Mouse (Mus musculus) CH12.LX (cell line): ENCODE data around the gene Raf1. TPM values are rescaled to one million over a fixed set of nuclear protein-coding genes. Genes with fewer than 3 reads are reported as not detected.

Experiments used
- DNase-seq: peaks from one replicate; pipeline ENCODE4 v3.0.0-alpha.2; 2013; ENCODE audit errors: extremely low read depth
- H3K27ac ChIP-seq: 2 replicates; pipeline ENCODE4 v1.5.1; 2012; ENCODE audit warnings: low read depth, mild to moderate bottlenecking, control low read depth, moderate library complexity; ENCODE audit not compliant: insufficient read depth
- H3K27me3 ChIP-seq: replicated peaks from 2 replicates; pipeline ENCODE3; 2012; ENCODE audit warnings: inconsistent platforms
- H3K36me3 ChIP-seq, 2 experiments: replicated peaks in 1 of 2; 2 replicates each; pipeline versions ENCODE3 to v1.6.1; 2012; ENCODE audit warnings: inconsistent platforms in 1 of 2, low read length in 1 of 2, mild to moderate bottlenecking in 1 of 2, mixed read lengths in 1 of 2, moderate library complexity in 1 of 2; ENCODE audit not compliant: control insufficient read depth in 1 of 2, insufficient read depth in 1 of 2
- H3K4me1 ChIP-seq, 2 experiments: 2 replicates each; pipeline ENCODE4 v1.6.1; 2012; ENCODE audit warnings: inconsistent platforms in 1 of 2, moderate library complexity in 1 of 2; ENCODE audit not compliant: insufficient read depth in 2 of 2, control insufficient read depth in 1 of 2
- H3K4me2 ChIP-seq: 2 replicates; pipeline ENCODE4 v1.6.1; 2012; ENCODE audit warnings: low read depth, mild to moderate bottlenecking, control low read depth; ENCODE audit not compliant: poor library complexity, insufficient read depth, severe bottlenecking
- H3K4me3 ChIP-seq, 3 experiments: fragments of 150-350 bp in 1 of 3; sonication (generic) in 1 of 3; replicated peaks in 1 of 3; 2 replicates each; pipeline versions ENCODE3 to v1.5.1; 2011 to 2012; ENCODE audit warnings: low read depth in 2 of 3, low read length in 2 of 3, mild to moderate bottlenecking in 2 of 3, moderate library complexity in 2 of 3, control low read depth in 1 of 3, improper control_type of control experiment in 1 of 3, inconsistent platforms in 1 of 3, mixed read lengths in 1 of 3; ENCODE audit not compliant: poor library complexity in 1 of 3
- H3K79me2 ChIP-seq: replicated peaks from 2 replicates; pipeline ENCODE4 v1.6.1; 2012; ENCODE audit warnings: mild to moderate bottlenecking, moderate library complexity; ENCODE audit not compliant: control insufficient read depth, poor library complexity, insufficient read depth, severe bottlenecking; ENCODE audit errors: extremely low read depth
- H3K9ac ChIP-seq: 2 replicates; pipeline ENCODE4 v1.6.1; 2012; ENCODE audit warnings: low read depth, mild to moderate bottlenecking, control low read depth, moderate library complexity; ENCODE audit not compliant: insufficient read depth
- H3K9me3 ChIP-seq: replicated peaks from 2 replicates; pipeline ENCODE3; 2012; ENCODE audit warnings: low read length, inconsistent platforms, mixed read lengths
- BHLHE40 ChIP-seq: IDR thresholded peaks from 2 replicates; pipeline ENCODE4 v1.6.1; 2011; ENCODE audit warnings: mild to moderate bottlenecking, low read depth, low read length, improper control_type of control experiment
- CTCF ChIP-seq, 2 experiments: IDR thresholded peaks in 1 of 2; conservative IDR thresholded peaks in 1 of 2; 2 replicates each; pipeline ENCODE4 v1.5.1; 2011 to 2012; ENCODE audit warnings: low read depth in 2 of 2, low read length in 2 of 2, improper control_type of control experiment in 1 of 2, inconsistent platforms in 1 of 2, mild to moderate bottlenecking in 1 of 2, moderate library complexity in 1 of 2
- ELF1 ChIP-seq: IDR thresholded peaks from 2 replicates; pipeline ENCODE4 v1.6.1; 2014; ENCODE audit warnings: low read depth, mild to moderate bottlenecking, inconsistent platforms, low read length, improper control_type of control experiment
- EP300 ChIP-seq: IDR thresholded peaks from 2 replicates; pipeline ENCODE4 v1.6.1; 2011; ENCODE audit warnings: low read length, improper control_type of control experiment
- ETS1 ChIP-seq: conservative IDR thresholded peaks from 2 replicates; pipeline ENCODE4 v1.6.1; 2012; ENCODE audit warnings: low read depth, mild to moderate bottlenecking, inconsistent platforms, low read length, improper control_type of control experiment, moderate library complexity
- GABPA ChIP-seq: IDR thresholded peaks from 2 replicates; pipeline ENCODE4 v1.6.1; 2012; ENCODE audit warnings: low read depth, low read length, improper control_type of control experiment, inconsistent platforms; ENCODE audit not compliant: insufficient replicate concordance
- HCFC1 ChIP-seq: IDR thresholded peaks from 2 replicates; pipeline ENCODE4 v1.6.1; 2012; ENCODE audit warnings: low read depth, mild to moderate bottlenecking, inconsistent platforms, low read length, improper control_type of control experiment
- IRF4 ChIP-seq: IDR thresholded peaks from 2 replicates; pipeline ENCODE4 v1.6.1; 2014; ENCODE audit warnings: low read depth, mild to moderate bottlenecking, inconsistent platforms, low read length, improper control_type of control experiment
- KAT2A ChIP-seq: IDR thresholded peaks from 2 replicates; pipeline ENCODE4 v1.6.1; 2012; ENCODE audit warnings: low read length, improper control_type of control experiment, inconsistent platforms; ENCODE audit not compliant: insufficient replicate concordance
- MAFK ChIP-seq: IDR thresholded peaks from 2 replicates; pipeline ENCODE4 v1.6.1; 2011; ENCODE audit warnings: low read length, improper control_type of control experiment; ENCODE audit not compliant: insufficient replicate concordance
- MAX ChIP-seq: IDR thresholded peaks from 2 replicates; pipeline ENCODE4 v1.6.1; 2011; ENCODE audit warnings: low read length, improper control_type of control experiment
- MAZ ChIP-seq: IDR thresholded peaks from 2 replicates; pipeline ENCODE4 v1.6.1; 2012; ENCODE audit warnings: low read depth, mild to moderate bottlenecking, inconsistent platforms, low read length, improper control_type of control experiment, moderate library complexity
- MYC ChIP-seq: IDR thresholded peaks from 2 replicates; pipeline ENCODE4 v1.6.1; 2011; ENCODE audit warnings: low read depth, mild to moderate bottlenecking, improper control_type of control experiment, low read length
- NELFE ChIP-seq: IDR thresholded peaks from 2 replicates; pipeline ENCODE4 v1.6.1; 2011; ENCODE audit warnings: low read depth, low read length, improper control_type of control experiment
- NRF1 ChIP-seq: IDR thresholded peaks from 2 replicates; pipeline ENCODE4 v1.6.1; 2014; ENCODE audit warnings: low read depth, mild to moderate bottlenecking, inconsistent platforms, low read length, improper control_type of control experiment, moderate library complexity
- PAX5 ChIP-seq: IDR thresholded peaks from 2 replicates; pipeline ENCODE4 v1.6.1; 2012; ENCODE audit warnings: low read length, inconsistent platforms, mixed read lengths
- POLR2A ChIP-seq: IDR thresholded peaks from 2 replicates; pipeline ENCODE4 v1.6.1; 2011; ENCODE audit warnings: low read depth, mild to moderate bottlenecking, improper control_type of control experiment, low read length
- POLR2AphosphoS2 ChIP-seq: IDR thresholded peaks from 2 replicates; pipeline ENCODE4 v1.6.1; 2011; ENCODE audit warnings: low read depth, low read length, improper control_type of control experiment
- RAD21 ChIP-seq: IDR thresholded peaks from 2 replicates; pipeline ENCODE4 v1.6.1; 2011; ENCODE audit warnings: low read depth, mild to moderate bottlenecking, low read length, improper control_type of control experiment, moderate library complexity
- RCOR1 ChIP-seq: conservative IDR thresholded peaks from 2 replicates; pipeline ENCODE4 v1.6.1; 2012; ENCODE audit warnings: low read depth, mild to moderate bottlenecking, inconsistent platforms, low read length, improper control_type of control experiment
- SIN3A ChIP-seq: IDR thresholded peaks from 2 replicates; pipeline ENCODE4 v1.6.1; 2012; ENCODE audit warnings: low read length, improper control_type of control experiment, inconsistent platforms
- SMC3 ChIP-seq: IDR thresholded peaks from 2 replicates; pipeline ENCODE4 v1.6.1; 2011; ENCODE audit warnings: low read depth, low read length, improper control_type of control experiment
- TBP ChIP-seq: conservative IDR thresholded peaks from 2 replicates; pipeline ENCODE4 v1.6.1; 2011; ENCODE audit warnings: low read depth, low read length, improper control_type of control experiment
- UBTF ChIP-seq: IDR thresholded peaks from 2 replicates; pipeline ENCODE4 v1.6.1; 2012; ENCODE audit warnings: low read depth, mild to moderate bottlenecking, inconsistent platforms, low read length, improper control_type of control experiment, moderate library complexity
- USF2 ChIP-seq: conservative IDR thresholded peaks from 2 replicates; pipeline ENCODE4 v1.6.1; 2011; ENCODE audit warnings: low read depth, low read length, improper control_type of control experiment
- ZMIZ1 ChIP-seq: IDR thresholded peaks from 2 replicates; pipeline ENCODE4 v1.6.1; 2012; ENCODE audit warnings: low read depth, mild to moderate bottlenecking, inconsistent platforms, low read length, improper control_type of control experiment
- dilution Hi-C: fragments of 300-500 bp; cut with MboI; formaldehyde crosslinking; loops from 2 replicates; pipeline ENCODE4 v1.14.3; 2020; ENCODE audit warnings: low sequenced_read_pairs; ENCODE audit not compliant: extremely low pct_unique_long_range_greater_than_20kb, extremely low pct_ligation_motif_present
- in situ Hi-C: fragments of 300-500 bp; cut with MboI; formaldehyde crosslinking; loops from 3 replicates; pipeline ENCODE4 v1.14.3; 2019; ENCODE audit warnings: low sequenced_read_pairs, low pct_ligation_motif_present, low pct_unique_long_range_greater_than_20kb, mixed read lengths
- polyA plus RNA-seq: library from polyadenylated mRNA; unstranded; fragments of >175 nt; gene quantifications from 2 replicates; pipeline ENCODE4 v1.2.1, GENCODE M21; 2012; ENCODE audit warnings: low read depth; ENCODE audit not compliant: insufficient read length
- total RNA-seq, 2 experiments: library from RNA; depleted of rRNA; stranded (reverse); fragments of 300-350 nt in 1 of 2; fragments of >200 nt in 1 of 2; gene quantifications; 2 replicates each; pipeline ENCODE4 v1.2.3; 2012 to 2014

Gene Raf1
- total and polyA plus RNA-seq, 3 experiments = 53.5 to 79.2 (median 59.8) TPM

DNA sequence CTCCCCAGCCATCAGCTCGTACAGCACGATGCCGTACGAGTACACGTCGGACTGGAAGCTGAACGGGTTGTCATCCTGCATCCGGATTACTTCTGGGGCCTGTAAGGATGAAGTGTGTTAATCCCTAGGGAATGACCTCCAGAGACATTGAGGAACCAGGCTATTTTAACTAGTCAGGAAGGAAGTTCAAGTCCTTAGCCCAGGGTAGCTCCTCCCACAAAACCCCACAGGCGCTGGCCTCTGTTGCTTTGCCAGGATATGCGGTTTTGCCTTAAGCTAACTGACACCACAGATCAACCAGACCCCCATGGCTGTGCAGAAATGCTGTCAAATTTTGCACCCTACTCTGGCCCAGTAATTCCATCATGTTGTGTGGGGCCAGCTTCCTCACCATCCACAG is 56.6 kb downstream of the Raf1 start:
- Histone ChIP-seq H3K27me3 (no peaks in the 10 kb centered on the region), H3K9ac (no peak overlapping the region), H3K27ac (no peak overlapping the region), H3K79me2 (no peaks in the 10 kb centered on the region), H3K4me3 (no peak overlapping the region), H3K4me2 (no peak overlapping the region), H3K4me1 (no peaks in the 10 kb centered on the region), H3K9me3 (no peaks in the 10 kb centered on the region), H3K36me3 (peaks cover 78 to 97% of the 10 kb centered on the region in 2 experiments)
- TF ChIP-seq ELF1 (no peak), RCOR1 (no peak), POLR2AphosphoS2 (no peak), IRF4 (no peak), HCFC1 (no peak), TBP (no peak), PAX5 (no peak), MAFK (no peak), EP300 (no peak), POLR2A (no peak), MAX (no peak), NELFE (no peak), ZMIZ1 (no peak), UBTF (no peak), SMC3 (no peak), GABPA (no peak), CTCF (conservative IDR thresholded peaks at IDR 0.05 in 1 of 2, IDR thresholded peaks at IDR 0.05 in 1 of 2; ENCODE audit: low read depth in 2 of 2, low read length in 2 of 2) (no peak), RAD21 (no peak)
- DNase-seq = no peak
- in situ Hi-C loops (no loop called here), dilution Hi-C loops (no loop called here)

DNA sequence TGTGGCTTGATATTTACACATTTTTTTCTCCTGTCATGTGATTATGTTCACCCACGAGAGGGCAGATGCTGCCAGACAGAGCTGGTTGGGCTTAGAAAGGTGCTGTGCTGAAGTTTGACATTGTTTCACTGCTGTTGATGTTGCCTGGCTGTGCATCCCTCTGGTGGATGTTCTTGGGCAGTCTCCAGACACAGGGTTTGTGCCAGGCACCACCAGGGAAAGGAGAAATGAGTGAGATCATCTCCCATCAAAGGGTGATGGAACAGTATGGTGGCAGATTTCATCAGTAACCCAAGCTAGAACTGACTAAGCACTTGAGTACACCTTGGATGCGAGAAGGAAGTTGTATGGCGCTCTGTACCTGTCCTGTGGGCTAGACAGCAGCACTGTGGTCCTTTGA is 60.5 kb downstream of the Raf1 start:
- dilution Hi-C loops = no loop called here
- Histone ChIP-seq H3K4me2 (no peak overlapping the region), H3K9ac (no peak overlapping the region), H3K79me2 (no peaks in the 10 kb centered on the region), H3K27me3 (no peaks in the 10 kb centered on the region), H3K9me3 (no peaks in the 10 kb centered on the region), H3K4me3 (no peak overlapping the region), H3K4me1 (no peaks in the 10 kb centered on the region), H3K36me3 (peaks cover 76 to 96% of the 10 kb centered on the region in 2 experiments), H3K27ac (no peak overlapping the region)
- in situ Hi-C loops = no loop called here
- TF ChIP-seq MAZ = no peak
- TF ChIP-seq MAX = no peak
- no peak for TF ChIP-seq MYC
- no peak for TF ChIP-seq BHLHE40
- TF ChIP-seq KAT2A = no peak
- TF ChIP-seq SMC3 = no peak
- no peak for TF ChIP-seq NRF1
- TF ChIP-seq USF2 = no peak
- no peak for TF ChIP-seq ETS1
- no peak for TF ChIP-seq SIN3A
- no peak for DNase-seq
